Mouse (Mus musculus) liver (tissue): ENCODE data around the gene Pdcl3.
A peak's percentile ranks its signal among the peaks of the same experiment; 100 is the strongest.

Experiments used
- DNase-seq: peaks from one replicate; pipeline ENCODE4 v3.0.0-alpha.2; 2020; ENCODE audit warnings: mixed read lengths

Pdcl3 gene

DNA sequence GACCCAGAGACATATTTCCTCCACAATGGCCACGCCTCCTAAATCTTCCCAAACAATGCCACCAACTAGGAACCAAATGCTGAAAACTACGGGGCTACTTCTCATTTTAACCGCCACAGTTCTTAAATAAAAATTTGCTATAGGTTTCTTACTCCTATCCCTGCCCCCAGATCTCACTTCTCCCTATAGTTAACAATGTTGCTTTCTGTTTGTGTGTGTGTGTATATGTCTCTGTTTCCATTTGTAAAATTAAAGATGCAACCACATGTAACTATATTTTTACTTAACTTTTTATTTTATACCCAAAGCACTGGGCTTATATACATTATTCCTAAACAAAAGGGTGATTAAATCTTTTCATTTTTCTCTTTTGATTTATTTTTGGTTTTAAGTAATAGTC lies at the start of gene Pdcl3:
TSS of gene Pdcl3 (plus strand) at position 301 of the 400 bp plus-strand sequence.
- no peak for DNase-seq

- DNase-seq = peak; percentile 56
These were observed 48.6 kb upstream of the Pdcl3 start for GRCm38 (mm10) chr1:38936780-38937179.

- no peak for DNase-seq
These were observed 46.6 kb upstream of the Pdcl3 start, which contains the start of gene Nms for GRCm38 (mm10) chr1:38938849-38939248. TSS of gene Nms (plus strand) at chr1:38939149.

GRCm38 (mm10) chr1:38939608-38940007 lies 45.8 kb upstream of the Pdcl3 start:
- DNase-seq = peak; percentile 10

DNA sequence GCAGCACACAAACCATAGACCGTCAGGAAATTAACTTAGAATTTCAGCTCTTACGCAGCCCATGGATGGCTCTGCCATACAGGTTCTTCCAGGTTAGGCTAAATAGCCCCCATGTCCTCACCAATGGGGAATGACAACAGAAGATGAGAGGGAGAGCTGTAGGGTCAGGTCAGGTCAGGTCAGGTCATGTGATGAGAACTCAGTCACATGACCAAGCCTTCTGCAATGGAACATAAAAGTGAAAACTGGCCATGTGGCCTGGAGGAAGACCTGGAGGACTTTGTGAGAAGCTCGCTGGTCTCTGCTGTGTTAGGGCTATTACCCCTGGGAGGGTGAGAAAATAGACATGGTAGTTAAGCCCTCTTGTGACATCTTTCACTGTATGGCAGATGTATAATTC lies 29.0 kb upstream of the Pdcl3 start:
- no peak for DNase-seq

DNA sequence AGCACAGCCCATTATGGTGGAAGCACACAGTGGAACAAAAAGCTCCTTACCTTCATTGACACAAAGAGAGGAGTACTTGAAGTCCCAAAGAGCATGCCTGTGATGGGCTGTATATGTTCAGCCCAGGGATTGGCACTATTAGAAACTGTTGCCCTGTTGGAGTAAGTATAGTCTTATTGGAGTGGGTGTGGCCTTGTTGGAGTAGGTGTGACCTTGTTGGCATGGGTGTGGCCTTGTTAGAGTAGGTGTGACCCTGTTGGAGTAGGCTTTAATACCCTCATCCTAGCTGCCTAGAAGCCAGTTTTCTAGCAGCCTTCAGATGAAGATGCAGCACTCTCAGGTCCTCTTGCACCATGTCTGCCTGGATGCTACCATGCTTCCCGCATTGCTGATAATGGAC lies 16.3 kb upstream of the Pdcl3 start:
- no peak for DNase-seq

DNA sequence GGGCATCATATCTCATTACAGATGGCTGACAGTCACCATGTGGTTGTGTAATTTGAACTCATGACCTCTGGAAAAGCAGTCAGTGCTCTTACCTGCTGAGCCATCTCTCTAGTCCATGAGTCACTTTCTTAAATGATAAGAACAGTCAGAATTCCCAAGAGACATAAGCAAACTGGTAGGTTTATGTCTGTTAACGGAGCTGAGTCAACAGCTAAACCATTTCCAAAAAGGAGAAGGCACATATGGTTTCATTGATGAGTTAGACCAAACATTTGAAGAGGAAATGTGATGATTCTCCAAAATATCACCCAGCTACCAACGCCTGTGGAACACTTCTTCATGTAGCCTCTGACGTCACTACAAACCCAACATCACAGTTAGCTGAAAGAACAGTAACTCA lies 13.7 kb upstream of the Pdcl3 start:
- DNase-seq = no peak

GRCm38 (mm10) chr1:38972986-38973592 lies 12.3 kb upstream of the Pdcl3 start:
- DNase-seq = no peak

DNA sequence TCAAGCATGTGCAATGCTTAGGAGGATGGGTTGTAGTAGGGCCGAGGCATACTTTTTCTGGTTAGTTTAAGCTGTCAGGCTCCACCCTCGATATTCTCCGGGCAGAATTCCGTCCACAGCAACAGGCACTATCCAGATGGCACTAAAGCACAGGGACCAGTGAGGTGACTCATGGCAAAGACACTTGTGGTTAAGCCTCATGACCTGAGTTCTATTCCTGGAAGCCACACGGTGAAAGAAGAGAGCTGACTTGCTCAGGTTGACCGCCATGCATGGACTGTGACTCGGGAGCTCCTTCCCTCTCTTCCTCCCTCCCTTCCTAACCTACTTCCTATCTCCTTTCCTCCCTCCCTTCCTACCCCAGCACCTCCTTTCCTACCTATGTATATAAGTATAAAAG lies 5.5 kb upstream of the Pdcl3 start:
- no peak for DNase-seq

DNA sequence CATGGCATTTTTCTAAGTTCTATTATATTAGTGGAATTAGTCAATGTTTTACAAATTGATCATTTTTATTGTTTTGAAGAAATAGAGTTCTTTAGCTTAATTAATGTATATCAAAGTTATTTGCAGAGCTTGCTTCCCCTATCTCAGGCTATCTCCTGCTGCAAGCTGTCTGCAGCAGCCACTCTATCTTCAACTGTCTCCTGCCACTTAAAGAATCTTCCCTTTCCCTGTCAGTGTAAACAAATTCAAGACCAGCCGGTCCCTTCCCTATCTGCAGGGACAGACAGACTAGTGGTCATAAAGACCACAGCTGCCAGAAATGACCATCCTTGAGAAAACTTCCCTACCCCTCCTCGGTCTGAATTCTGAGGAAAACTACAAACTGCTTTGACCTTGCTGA lies 1.5 kb upstream of the Pdcl3 start:
- DNase-seq = no peak

- DNase-seq = peak; percentile 95
These were observed 1.9 kb downstream of the Pdcl3 start for GRCm38 (mm10) chr1:38987080-38987864.

GRCm38 (mm10) chr1:38987865-38988211 lies 2.4 kb downstream of the Pdcl3 start:
- no peak for DNase-seq

- DNase-seq = no peak
These were observed 2.9 kb downstream of the Pdcl3 start for GRCm38 (mm10) chr1:38988357-38988756.

DNA sequence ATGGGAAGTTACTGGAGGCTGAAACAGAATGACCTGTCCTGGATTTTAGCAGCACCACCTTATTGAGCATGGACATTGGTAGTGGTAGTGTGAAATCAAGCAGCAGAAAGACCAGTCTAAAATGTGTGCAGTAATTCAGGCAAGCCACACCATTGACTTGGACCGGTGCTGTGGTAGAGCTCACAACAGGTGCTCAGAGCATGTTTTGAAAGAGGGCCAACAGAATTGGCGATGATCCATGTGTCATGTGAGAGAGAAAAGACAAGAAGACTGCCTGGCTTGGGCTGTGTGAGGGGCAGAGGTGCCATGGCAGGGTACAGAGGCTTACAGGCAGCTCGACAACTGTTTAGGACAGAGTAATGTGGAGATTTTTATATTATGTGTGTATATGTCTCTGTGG lies 7.0 kb downstream of the Pdcl3 start:
- DNase-seq = no peak

GRCm38 (mm10) chr1:39001106-39001505 lies 15.7 kb downstream of the Pdcl3 start:
- DNase-seq = peak; percentile 68

DNA sequence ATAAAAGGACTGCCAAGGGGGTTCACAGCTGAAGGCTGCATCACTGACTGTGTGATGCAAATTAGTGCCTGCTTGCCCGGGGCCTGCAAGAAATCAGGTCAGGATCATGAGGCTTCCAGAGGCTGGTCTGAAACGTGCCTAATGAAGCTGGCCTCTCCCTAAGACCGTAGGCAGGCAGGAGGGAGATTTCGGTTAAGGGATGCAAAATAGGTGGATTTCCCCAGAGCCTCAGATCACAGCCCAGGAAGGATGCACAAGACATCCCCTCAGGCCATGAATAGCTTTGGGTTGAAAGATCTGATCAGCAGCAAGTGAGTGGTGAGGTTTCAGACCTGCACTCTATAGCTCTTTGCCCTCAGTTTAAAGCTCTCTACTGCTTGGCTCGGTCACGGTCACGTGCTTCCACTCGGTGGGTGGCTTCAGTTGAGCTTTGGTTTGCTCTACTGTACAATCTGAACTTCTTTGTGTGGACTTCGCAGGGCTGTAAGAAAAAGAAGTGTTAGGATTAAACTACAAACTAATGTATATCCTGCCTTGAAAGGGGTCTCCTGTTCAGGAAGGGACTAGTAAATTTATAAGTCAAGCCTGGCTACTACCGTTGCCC lies 20.4 kb downstream of the Pdcl3 start:
- no peak for DNase-seq

DNA sequence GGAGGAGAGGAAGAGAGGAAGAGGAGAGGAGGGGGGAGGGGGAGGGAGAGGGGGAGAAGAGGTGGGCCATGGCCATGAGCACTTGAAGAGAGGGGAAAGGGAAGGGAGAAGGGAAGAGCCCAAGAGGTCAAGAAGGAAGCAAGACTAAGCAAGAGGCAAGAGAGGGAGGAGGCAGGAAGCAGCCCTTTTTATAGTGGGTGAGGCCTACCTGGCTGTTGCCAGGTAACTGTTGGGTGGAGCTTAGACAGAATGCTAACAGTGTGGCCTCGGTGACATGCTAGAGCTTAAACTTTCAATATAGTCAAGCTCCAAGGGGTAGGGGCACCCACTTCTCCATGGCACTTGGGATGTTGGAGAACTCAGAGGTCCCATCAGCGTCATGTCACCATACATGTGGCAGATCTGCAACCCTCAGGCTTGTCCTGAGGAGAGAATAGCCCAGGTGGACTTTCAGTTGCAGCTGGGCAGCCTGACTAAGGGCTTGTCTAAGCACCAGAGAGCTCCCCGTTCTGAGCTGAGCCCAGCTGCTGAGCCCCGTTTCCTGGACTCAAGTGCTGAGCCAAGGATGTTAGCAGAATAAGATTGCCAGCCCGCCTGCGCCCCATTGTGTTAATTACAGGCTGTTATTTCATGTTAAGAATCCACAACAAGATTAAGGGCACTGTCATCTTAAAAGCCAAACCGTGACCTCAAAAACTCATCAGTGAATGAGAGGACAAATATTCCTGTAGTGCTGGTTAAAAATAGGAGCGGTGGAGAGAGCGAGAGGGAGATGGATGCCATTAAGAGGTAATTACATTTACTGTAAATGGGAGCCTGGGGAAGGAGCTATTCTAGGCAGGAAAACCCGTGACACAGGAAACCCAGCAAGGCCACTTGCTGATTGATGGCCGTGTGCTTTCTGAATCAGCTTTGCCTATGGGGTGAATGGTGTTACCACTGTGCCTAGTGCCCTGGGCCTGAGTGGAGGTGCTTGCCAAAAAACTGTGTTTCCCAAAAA lies 21.7 kb downstream of the Pdcl3 start:
- DNase-seq = no peak

GRCm38 (mm10) chr1:39010583-39011021 lies 25.2 kb downstream of the Pdcl3 start:
- DNase-seq = peak; percentile 20

GRCm38 (mm10) chr1:39012576-39012975 lies 27.2 kb downstream of the Pdcl3 start:
- no peak for DNase-seq

DNA sequence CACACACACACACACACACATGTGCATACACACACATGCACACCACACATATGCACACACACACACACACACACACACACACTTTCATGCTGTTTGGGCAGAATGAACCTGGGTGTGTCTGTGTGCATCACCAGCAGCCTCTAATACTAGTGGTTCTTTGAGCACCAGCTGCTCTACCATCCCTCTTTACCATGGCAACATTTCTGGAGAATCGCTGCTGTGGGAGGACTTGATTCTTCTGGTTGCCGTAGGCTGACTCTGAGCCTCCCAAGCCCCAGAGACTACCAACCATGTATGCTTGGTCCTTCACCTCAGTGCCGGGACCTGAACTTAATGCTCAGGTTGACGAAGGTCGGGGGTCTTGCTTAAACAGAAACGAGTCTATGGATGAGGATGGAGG lies 28.4 kb downstream of the Pdcl3 start:
- no peak for DNase-seq

DNA sequence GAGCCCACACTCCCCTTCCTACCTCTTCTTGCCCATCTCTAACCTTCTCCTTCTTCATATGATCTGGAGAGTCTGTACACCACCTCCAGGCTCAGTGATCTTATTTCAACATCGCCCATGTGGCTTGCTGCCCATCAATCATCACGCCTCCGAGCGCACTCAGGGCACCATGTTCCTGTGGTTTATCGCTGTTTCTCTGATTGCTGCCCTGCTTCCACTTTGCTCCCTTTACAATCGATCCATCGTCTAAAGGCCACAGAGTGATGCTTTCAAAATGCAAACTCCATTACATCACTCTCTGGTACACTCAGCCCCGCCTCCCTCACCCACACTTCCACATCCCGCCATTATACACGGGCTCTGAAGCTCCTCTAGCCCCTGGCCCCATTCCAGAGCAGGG lies 30.1 kb downstream of the Pdcl3 start:
- DNase-seq = no peak

- DNase-seq = no peak
These were observed 32.5 kb downstream of the Pdcl3 start for GRCm38 (mm10) chr1:39017871-39018270.

GRCm38 (mm10) chr1:39025142-39025541 lies 39.7 kb downstream of the Pdcl3 start:
- DNase-seq = no peak
